Mouse (Mus musculus) large intestine, adult 2 months (tissue): Measurements from ENCODE around the gene Grid2ip. TPM values are rescaled to one million over a fixed set of nuclear protein-coding genes. Genes with fewer than 3 reads are reported as not detected.
A peak's percentile ranks its signal among the peaks of the same experiment; 100 is the strongest.

Experiments
- DNase-seq: peaks from one replicate; pipeline ENCODE4 v3.0.0-alpha.2; 2012; ENCODE audit warnings: low read depth, low spot score
- WGBS: fragments of 180-500 bp; shearing (Covaris S2); methylation state at CpG from one replicate; pipeline ENCODE4 v1.1.7; 2018; 5-methylcytosine and 5-hydroxymethylcytosine counted together
- polyA plus RNA-seq: library from polyadenylated mRNA; depleted of rRNA; stranded (reverse); fragments of >200 nt; gene quantifications from 2 replicates; pipeline ENCODE4 v1.2.3, GENCODE M21; 2012; rRNA removed

Grid2ip gene
- polyA plus RNA-seq, 1 experiment: 0.16 TPM

DNA sequence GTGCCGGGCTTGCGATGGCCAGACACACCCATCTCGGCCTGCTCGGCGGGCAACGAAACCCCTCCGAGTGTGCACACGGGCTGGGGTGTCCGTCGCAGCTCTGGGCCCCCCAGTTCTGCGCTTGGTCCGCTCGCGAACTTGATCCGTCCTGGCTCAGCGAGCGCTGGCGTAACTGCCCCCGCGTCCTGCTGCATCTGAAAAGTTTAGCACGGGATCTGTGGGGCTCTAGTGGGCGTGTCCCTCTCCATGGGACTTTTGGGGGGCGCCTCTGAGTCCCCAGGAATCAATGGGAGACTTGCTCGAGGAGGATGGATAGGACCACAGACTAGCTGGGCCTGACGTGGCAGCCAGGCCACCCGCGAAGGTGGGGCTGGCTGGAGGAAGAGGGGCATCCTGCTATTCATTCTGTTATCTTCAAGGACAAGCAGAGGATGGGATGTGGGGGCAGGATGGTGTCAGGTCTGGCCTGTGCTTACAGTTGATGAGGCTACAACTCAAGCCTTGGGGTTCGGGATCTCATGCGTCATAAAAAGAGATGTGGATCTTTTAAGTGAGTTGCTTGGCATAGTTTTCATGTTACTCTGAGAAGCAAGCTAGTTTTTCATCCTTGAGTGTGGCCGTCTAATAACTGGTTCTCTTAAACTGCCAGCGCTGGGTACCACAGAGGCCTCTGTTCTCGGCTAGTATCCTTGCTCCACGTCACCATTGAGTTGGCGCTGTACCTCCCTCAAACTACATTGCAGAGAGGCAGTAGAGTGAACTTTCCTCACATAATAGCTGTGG lies 47.2 kb downstream of the Grid2ip start:
- WGBS: 2% methylated on average over 34 of the region's 34 CpGs
- no peak for DNase-seq

DNA sequence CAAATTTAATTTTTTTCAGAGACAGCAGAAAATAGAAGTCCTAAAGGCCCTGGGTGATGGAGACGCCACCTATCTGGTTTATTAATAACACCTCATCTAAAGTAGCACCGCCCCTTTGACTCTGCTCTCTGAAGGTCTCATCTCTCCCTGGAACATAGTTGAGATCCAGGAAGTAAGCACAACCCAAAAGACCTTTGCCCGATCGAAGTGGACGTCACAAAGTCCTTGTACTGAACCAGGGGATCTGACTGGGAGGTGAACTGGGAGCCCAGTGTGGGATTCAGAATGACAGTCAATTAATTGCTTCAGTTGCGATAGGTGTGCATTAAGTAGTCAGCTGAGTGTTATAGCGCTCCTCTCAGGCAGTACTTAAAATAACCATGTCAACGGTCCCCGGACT lies 48.1 kb downstream of the Grid2ip start:
- peak; percentile 60 for DNase-seq

DNA sequence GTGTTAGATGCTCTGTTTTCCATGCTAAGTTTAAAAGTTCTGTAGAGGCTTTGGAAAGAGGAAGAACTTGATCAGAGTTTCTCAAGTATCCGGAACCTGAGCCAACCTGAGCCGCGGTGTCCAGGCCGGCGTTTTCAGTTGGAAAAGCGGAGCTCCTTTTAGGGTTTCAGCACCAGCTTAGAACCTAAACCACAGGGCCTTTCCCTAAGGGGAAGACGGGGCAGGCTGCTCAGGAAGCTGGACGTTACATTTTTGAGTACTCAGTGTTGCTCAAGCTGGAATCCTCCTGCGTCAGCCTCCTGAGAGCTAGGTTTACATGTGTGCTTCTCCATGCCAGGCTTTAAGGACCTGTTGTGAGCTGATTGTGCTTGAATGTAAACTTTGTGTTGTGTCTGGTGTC lies 49.4 kb downstream of the Grid2ip start:
- 84% methylated on average over 9 of the region's 9 CpGs for WGBS
- DNase-seq: no peak

More for the DNA sequence above, 48.1 kb downstream of the Grid2ip start:
- 55% methylated on average over 9 of the region's 9 CpGs for WGBS

DNA sequence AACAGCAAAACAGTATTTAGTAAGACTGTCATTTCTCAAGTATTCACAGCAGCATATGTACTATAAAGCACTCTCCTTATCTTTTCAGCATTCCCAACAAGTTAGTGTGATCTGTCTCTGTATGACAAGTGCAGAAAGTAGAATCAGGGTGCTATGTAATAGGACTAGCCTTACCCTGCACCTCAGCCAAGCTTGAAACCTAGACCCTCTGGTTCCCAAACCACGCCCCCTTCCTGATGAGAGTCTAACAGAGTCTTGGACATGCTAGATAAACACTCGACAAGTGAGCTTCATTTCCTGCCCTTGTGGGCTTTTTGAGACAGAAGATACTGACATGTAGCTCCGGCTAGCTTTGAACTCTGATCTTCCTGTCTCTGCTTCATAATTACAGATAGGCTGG lies 52.1 kb downstream of the Grid2ip start:
- WGBS: 44% methylated on average over 3 of the region's 3 CpGs
- no peak for DNase-seq

DNA sequence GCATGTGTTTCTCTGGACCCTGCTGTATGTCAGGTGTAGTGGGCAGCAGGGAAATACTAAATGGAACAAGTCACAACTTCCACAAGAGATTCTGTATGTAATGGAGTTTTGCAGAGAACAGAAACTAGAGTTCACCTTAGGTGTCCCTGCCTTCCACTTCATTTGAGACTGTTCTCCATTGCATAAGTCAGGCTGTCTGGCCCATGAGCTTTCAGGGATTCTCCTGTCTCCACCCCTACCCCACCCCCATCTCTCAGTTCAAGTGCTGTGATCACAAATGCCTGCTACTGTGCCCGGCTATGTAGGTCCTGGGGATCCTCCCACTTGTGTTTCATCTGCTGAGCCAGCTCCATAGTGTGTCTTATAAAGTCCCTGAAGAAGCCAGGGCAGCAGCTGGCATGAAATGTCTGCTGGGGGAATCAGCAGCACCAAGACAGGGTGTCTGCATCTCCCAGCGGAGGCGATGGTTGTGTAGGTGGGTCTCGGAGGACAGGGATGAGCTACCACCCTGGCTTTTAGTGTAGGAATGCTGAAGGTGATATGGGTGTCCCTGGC lies 53.8 kb downstream of the Grid2ip start:
- DNase-seq: no peak
- 75% methylated on average over 4 of the region's 4 CpGs for WGBS

DNA sequence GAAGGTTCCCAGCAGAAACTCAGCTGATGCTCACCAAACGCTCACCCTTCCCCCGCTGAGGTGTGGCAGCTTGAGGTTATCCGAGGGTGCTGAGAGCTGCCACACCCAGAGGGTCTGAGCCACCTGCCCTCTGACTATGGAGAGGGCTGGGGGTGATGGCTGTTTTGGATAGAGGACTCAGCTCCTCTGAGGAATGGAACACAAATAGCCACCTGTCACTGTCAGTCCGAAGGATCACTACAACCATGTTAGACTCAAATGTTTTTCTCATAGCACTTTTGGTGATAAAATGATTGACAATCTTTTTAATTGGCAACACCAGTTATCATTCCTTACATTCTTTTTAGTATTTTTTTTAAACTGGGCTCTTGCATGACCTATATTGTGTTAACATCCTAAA lies 64.3 kb downstream of the Grid2ip start:
- WGBS: 71% methylated on average over 4 of the region's 4 CpGs
- no peak for DNase-seq

DNA sequence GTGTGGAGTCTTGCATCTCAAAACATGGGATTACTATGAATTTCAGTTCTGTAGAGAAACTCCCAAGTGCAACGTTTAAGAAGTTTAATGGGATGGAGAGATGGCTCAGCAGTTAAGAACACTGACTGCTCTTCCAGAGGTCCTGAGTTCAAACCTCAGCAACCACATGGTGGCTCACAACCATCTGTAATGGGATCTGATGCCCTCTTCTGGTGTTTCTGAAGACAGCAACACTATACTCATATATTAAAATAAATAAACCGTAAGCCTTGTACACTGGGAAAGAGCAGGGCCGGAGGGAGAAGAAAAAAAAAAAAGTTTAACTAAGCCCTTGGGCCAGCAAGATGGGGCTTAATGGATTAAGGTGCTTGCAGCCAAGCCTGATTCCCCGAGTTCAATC lies 65.9 kb downstream of the Grid2ip start:
- 67% methylated on average over 4 of the region's 4 CpGs for WGBS
- no peak for DNase-seq

DNA sequence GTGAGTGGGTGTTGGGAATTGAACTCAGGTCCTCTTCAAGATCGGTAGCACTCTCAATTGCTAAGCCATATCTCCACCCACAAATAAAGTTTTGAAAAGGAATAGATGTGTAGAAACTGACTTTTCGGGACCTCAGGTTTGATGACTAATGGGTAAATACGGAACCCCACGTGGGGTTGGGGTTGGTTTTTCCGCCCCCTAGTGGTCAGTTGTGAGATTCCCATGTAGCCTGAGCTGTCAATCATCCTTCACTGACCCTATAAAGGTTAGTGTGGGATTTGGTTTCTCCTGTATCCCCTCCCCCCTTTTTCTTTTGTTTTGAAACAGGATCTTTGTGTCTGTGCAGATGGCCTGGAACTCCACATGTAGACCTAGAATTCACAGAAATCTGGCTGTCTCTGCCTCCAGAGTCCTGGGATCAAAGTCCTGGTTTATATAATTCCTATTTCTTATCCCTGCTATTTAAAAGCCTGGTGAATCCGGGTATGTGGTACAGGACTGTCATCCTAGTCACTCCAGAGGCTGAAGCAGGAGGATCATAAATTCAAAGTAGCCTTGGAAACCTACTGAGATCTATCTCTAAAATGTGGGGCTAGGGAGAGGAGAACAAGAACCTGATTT lies 66.9 kb downstream of the Grid2ip start:
- 9% methylated on average over 6 of the region's 6 CpGs for WGBS

DNA sequence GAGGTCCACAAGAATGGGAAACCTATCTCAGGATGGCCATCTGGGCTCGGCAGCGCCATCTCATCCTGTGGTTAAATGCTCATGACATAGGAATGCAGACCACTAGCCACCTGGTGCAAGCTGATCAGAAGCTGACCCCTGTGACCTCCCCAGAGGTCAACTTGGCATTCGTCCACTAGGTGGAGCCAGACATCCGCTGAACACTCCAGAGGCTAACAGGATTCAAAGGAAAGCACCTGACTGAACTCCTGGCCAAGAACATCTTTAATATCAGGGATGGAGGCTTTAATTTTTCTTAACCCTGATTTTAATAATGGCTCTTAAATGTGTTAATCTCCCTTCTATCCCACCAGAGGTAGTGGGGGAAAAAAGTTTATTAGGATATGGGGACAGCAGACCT lies 77.3 kb downstream of the Grid2ip start:
- DNase-seq: peak; percentile 54
- 3% methylated on average over 4 of the region's 4 CpGs for WGBS

More for the DNA sequence above, 66.9 kb downstream of the Grid2ip start:
- DNase-seq: no peak

DNA sequence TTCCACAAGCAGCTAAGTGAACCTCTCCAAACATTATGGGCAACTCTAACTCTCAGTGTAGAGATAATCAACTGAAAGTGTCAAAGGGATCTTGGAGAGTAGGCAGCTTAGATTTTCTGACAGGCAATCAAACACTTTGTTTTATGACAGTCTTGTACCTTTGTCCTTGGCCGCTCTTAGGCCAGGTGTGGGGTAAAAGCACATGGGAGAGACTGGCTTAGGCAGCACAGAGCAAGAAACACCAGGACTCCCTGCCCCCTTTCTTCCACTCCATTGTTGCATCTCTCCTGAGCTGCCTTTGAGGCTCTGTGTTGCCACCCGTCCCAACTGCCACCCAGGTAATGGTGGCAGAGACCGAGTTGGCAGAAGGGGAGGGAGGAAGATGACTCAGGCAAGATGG lies 84.2 kb downstream of the Grid2ip start:
- 35% methylated on average over 3 of the region's 3 CpGs for WGBS
- DNase-seq: peak; percentile 44

DNA sequence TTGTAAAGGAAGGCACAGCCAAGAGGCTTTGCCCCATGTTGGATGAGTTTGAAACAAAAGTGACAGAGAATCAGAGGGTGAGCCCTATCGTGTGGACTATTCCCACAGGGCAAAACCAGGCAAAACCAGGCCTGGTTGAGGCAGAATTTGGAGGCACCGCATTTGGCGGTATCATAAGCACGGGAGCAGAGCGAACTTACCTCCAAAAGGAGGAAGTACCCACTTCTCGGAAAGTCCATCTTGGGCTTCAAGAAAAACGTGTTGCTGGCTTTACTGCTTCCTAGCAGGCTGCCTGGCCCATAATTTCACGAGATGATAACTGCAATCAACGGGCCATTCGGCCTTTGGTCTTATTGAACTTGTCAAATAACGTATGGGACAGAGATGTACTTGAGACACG lies 84.6 kb downstream of the Grid2ip start:
- 36% methylated on average over 12 of the region's 12 CpGs for WGBS

More for the DNA sequence above, 84.6 kb downstream of the Grid2ip start:
- DNase-seq: peak; percentile 70

Other genes with a start within 250 kb of the Grid2ip start
- gene Rnf216, start 244.3 kb upstream of the Grid2ip start, polyA plus RNA-seq: 15.7 and 19.4 TPM in 2 replicates
- not detected in 2 replicates for gene Olfr718-ps1, start 209.8 kb upstream of the Grid2ip start, polyA plus RNA-seq
- gene Rbak, start 176.6 kb upstream of the Grid2ip start, polyA plus RNA-seq: 2.6 and 3.1 TPM in 2 replicates
- gene Spdye4b, start 176.3 kb upstream of the Grid2ip start, polyA plus RNA-seq: not detected in 2 replicates
- gene Spdye4a, start 130.4 kb upstream of the Grid2ip start, polyA plus RNA-seq: not detected in 2 replicates
- 4.1 and 4.5 TPM in 2 replicates for gene Zfp12, start 122.2 kb upstream of the Grid2ip start, polyA plus RNA-seq
- gene Zfp316, start 87.3 kb upstream of the Grid2ip start, polyA plus RNA-seq: 1.3 and 1.9 TPM in 2 replicates
- 0.07 and 0.08 TPM in 2 replicates for gene Zfp853, start 63.7 kb upstream of the Grid2ip start, polyA plus RNA-seq
- 17.7 and 18.3 TPM in 2 replicates for gene E130309D02Rik, start 42.0 kb upstream of the Grid2ip start, polyA plus RNA-seq
- 53.3 and 63.0 TPM in 2 replicates for gene Zdhhc4, start 28.1 kb upstream of the Grid2ip start, polyA plus RNA-seq
- 216 and 221 TPM in 2 replicates for gene Kdelr2, start 46.5 kb downstream of the Grid2ip start, polyA plus RNA-seq
- 18.9 and 22.4 TPM in 2 replicates for gene Daglb, start 107.2 kb downstream of the Grid2ip start, polyA plus RNA-seq
- 420 and 474 TPM in 2 replicates for gene Rac1, start 170.7 kb downstream of the Grid2ip start, polyA plus RNA-seq